Mouse (Mus musculus) thymus, adult 2 months (tissue): ENCODE measurements around the gene Gprc5a.

Experiments used
- CTCF ChIP-seq: fragments of 200-500 bp; IDR thresholded peaks from 2 replicates; pipeline ENCODE4 v1.5.1; 2012; ENCODE audit warnings: mild to moderate bottlenecking, control low read depth, low read length, moderate library complexity, borderline replicate concordance; ENCODE audit not compliant: control insufficient read depth, poor library complexity, insufficient read depth; ENCODE audit errors: extremely low read depth
- POLR2A ChIP-seq: fragments of 200-500 bp; IDR thresholded peaks from 2 replicates; pipeline ENCODE4 v1.6.1; 2012; ENCODE audit warnings: mild to moderate bottlenecking, low read length, control low read depth, moderate library complexity; ENCODE audit not compliant: control insufficient read depth, poor library complexity, insufficient read depth; ENCODE audit errors: extremely low read depth

GRCm38 (mm10) chr6:135070347-135070746, 4.9 kb downstream of the Gprc5a start:
- no peak for TF ChIP-seq POLR2A
- no peak for TF ChIP-seq CTCF
